In genomic region chr11:84430336-84430735, GRCm38 (mm10) we compare ENCODE assay signal across 10 mouse cellular contexts.
"Had no signal": no experiment of that assay in that cellular context is flagged by ENCODE, and none has a peak within 500 bp of the region (broad histone marks: within the 10 kb centered on the region; RNA-seq: fewer than 3 reads in every experiment).

No protein-coding gene starts in this region.

- H3K4me3 ChIP-seq: left cerebral cortex, adult 2 months; limb, embryonic 10.5 days; liver, embryonic 13.5 days; lung, embryonic 15.5 days; megakaryocyte, embryonic 14.5 days had no signal

- H3K27me3 ChIP-seq: liver, embryonic 13.5 days; lung, embryonic 15.5 days; megakaryocyte, embryonic 14.5 days had no signal

- ATAC-seq: intestine, embryonic 16.5 days; liver, postnatal 0 days had no signal

- H3K4me2 ChIP-seq: liver, embryonic 13.5 days; lung, embryonic 15.5 days had no signal

- H3K4me1 ChIP-seq: liver, embryonic 13.5 days; lung, embryonic 15.5 days; megakaryocyte, embryonic 14.5 days had no signal

- DNase-seq: liver, embryonic 13.5 days; liver, postnatal 0 days had no signal

- H3K9ac ChIP-seq: liver, embryonic 13.5 days; liver, postnatal 0 days; lung, embryonic 15.5 days had no signal

- H3K27ac ChIP-seq: kidney, postnatal 0 days; left cerebral cortex, adult 2 months; limb, embryonic 10.5 days; liver, embryonic 13.5 days; lung, embryonic 15.5 days; macrophage; stomach, postnatal 0 days had no signal

- H3K9me3 ChIP-seq: limb, embryonic 10.5 days; liver, embryonic 13.5 days; lung, embryonic 15.5 days; megakaryocyte, embryonic 14.5 days had no signal
